Mouse (Mus musculus): ENCODE measurements around the gene Cgnl1.
A peak's percentile ranks its signal among the peaks of the same experiment; 100 is the strongest.

Gene Cgnl1

GRCm38 (mm10) chr9:71672495-71672894 is 98.9 kb downstream of the Cgnl1 start:
- DNase-seq (ENCODE audit: low spot score), result no peak

- DNase-seq (ENCODE audit: low spot score), result no peak
Observed at GRCm38 (mm10) chr9:71670677-71671076, 100.7 kb downstream of the Cgnl1 start.

GRCm38 (mm10) chr9:71667616-71668015 is 103.8 kb downstream of the Cgnl1 start:
- no peak for DNase-seq (ENCODE audit: low spot score)

GRCm38 (mm10) chr9:71666432-71666831 is 105.0 kb downstream of the Cgnl1 start:
- DNase-seq (ENCODE audit: low spot score), result no peak

GRCm38 (mm10) chr9:71665493-71665892 is 105.9 kb downstream of the Cgnl1 start:
- DNase-seq (ENCODE audit: low spot score), result no peak

GRCm38 (mm10) chr9:71664855-71665254 is 106.5 kb downstream of the Cgnl1 start:
- DNase-seq (ENCODE audit: low spot score), result no peak

- DNase-seq (ENCODE audit: low spot score), result no peak
Observed at GRCm38 (mm10) chr9:71663421-71664217, 107.8 kb downstream of the Cgnl1 start.

GRCm38 (mm10) chr9:71660540-71660939 is 110.9 kb downstream of the Cgnl1 start:
- DNase-seq (ENCODE audit: low spot score), result no peak

- DNase-seq (ENCODE audit: low spot score), result no peak
Observed at GRCm38 (mm10) chr9:71659681-71660080, 111.7 kb downstream of the Cgnl1 start.

GRCm38 (mm10) chr9:71657199-71657598 is 114.2 kb downstream of the Cgnl1 start:
- no peak for DNase-seq (ENCODE audit: low spot score)

- no peak for DNase-seq (ENCODE audit: low spot score)
Observed at GRCm38 (mm10) chr9:71654861-71655260, 116.5 kb downstream of the Cgnl1 start.

- DNase-seq (ENCODE audit: low spot score), result peak; percentile 65
Observed at GRCm38 (mm10) chr9:71646115-71646514, 125.3 kb downstream of the Cgnl1 start.

GRCm38 (mm10) chr9:71643611-71644010 is 127.8 kb downstream of the Cgnl1 start:
- no peak for DNase-seq (ENCODE audit: low spot score)

GRCm38 (mm10) chr9:71642270-71642669 is 129.1 kb downstream of the Cgnl1 start:
- DNase-seq (ENCODE audit: low spot score), result no peak

- DNase-seq (ENCODE audit: low spot score), result no peak
Observed at GRCm38 (mm10) chr9:71640361-71640927, 131.0 kb downstream of the Cgnl1 start.

- DNase-seq (ENCODE audit: low spot score), result no peak
Observed at GRCm38 (mm10) chr9:71638198-71638597, 133.2 kb downstream of the Cgnl1 start.

- DNase-seq (ENCODE audit: low spot score), result no peak
Observed at GRCm38 (mm10) chr9:71636854-71637253, 134.5 kb downstream of the Cgnl1 start.

- DNase-seq (ENCODE audit: low spot score), result no peak
Observed at GRCm38 (mm10) chr9:71635627-71636026, 135.8 kb downstream of the Cgnl1 start.

GRCm38 (mm10) chr9:71634916-71635315 is 136.5 kb downstream of the Cgnl1 start:
- no peak for DNase-seq (ENCODE audit: low spot score)

- DNase-seq (ENCODE audit: low spot score), result no peak
Observed at GRCm38 (mm10) chr9:71628921-71629320, 142.5 kb downstream of the Cgnl1 start.

- DNase-seq (ENCODE audit: low spot score), result no peak
Observed at GRCm38 (mm10) chr9:71628286-71628685, 143.1 kb downstream of the Cgnl1 start.

GRCm38 (mm10) chr9:71625961-71626360 is 145.4 kb downstream of the Cgnl1 start:
- DNase-seq (ENCODE audit: low spot score), result no peak

GRCm38 (mm10) chr9:71624793-71625495 is 146.5 kb downstream of the Cgnl1 start:
- DNase-seq (ENCODE audit: low spot score), result peak; percentile 31

All from layer of hippocampus, adult 9-10 months (tissue).